Mouse (Mus musculus) forebrain, embryonic 13.5 days (tissue): ENCODE results near the gene Psg16. TPM values are rescaled to one million over a fixed set of nuclear protein-coding genes. Genes with fewer than 3 reads are reported as not detected.

Source experiments
- ATAC-seq: fragments of 200-750 bp; cut with Nextera tagmentation; 2 replicates; pipeline ENCODE4 v1.8.0; 2017
- H3K27ac ChIP-seq: fragments of 300-500 bp; sonication (generic); 2 replicates; pipeline ENCODE4 v1.5.1; 2015; ENCODE audit warnings: inconsistent platforms, mild to moderate bottlenecking, moderate library complexity
- H3K27me3 ChIP-seq: fragments of 300-500 bp; sonication (generic); 2 replicates; pipeline ENCODE4 v1.6.1; 2015; ENCODE audit warnings: mild to moderate bottlenecking, inconsistent platforms
- H3K36me3 ChIP-seq: fragments of 300-500 bp; sonication (generic); 2 replicates; pipeline ENCODE4 v1.6.1; 2015; ENCODE audit warnings: mild to moderate bottlenecking, inconsistent platforms; ENCODE audit not compliant: poor library complexity, severe bottlenecking
- H3K4me1 ChIP-seq: fragments of 300-500 bp; sonication (generic); 2 replicates; pipeline ENCODE4 v1.6.1; 2015; ENCODE audit warnings: inconsistent platforms
- H3K4me2 ChIP-seq: fragments of 300-500 bp; sonication (generic); 2 replicates; pipeline ENCODE4 v1.6.1; 2015; ENCODE audit warnings: inconsistent platforms, mild to moderate bottlenecking, moderate library complexity
- H3K4me3 ChIP-seq: fragments of 300-500 bp; sonication (generic); 2 replicates; pipeline ENCODE4 v1.5.1; 2015; ENCODE audit warnings: mild to moderate bottlenecking, inconsistent platforms
- H3K9ac ChIP-seq: fragments of 300-500 bp; sonication (generic); 2 replicates; pipeline ENCODE4 v1.6.1; 2015; ENCODE audit warnings: mild to moderate bottlenecking, inconsistent platforms
- H3K9me3 ChIP-seq: fragments of 300-500 bp; sonication (generic); replicated peaks from 2 replicates; pipeline ENCODE4 v1.6.1; 2016; ENCODE audit warnings: inconsistent platforms
- WGBS: fragments of 180-500 bp; shearing (Covaris S2); methylation state at CpG from one replicate; pipeline ENCODE4 v1.1.7; 2015; 5-methylcytosine and 5-hydroxymethylcytosine counted together
- polyA plus RNA-seq: library from polyadenylated mRNA; unstranded; fragments of >200 nt; fragmentation: Nextera tagmentation; extraction: Ambion mirVana; gene quantifications from 2 replicates; pipeline ENCODE4 v1.2.1, GENCODE M21; 2015

The Psg16 gene
- 0.53 and 1.3 TPM in 2 replicates for polyA plus RNA-seq

DNA sequence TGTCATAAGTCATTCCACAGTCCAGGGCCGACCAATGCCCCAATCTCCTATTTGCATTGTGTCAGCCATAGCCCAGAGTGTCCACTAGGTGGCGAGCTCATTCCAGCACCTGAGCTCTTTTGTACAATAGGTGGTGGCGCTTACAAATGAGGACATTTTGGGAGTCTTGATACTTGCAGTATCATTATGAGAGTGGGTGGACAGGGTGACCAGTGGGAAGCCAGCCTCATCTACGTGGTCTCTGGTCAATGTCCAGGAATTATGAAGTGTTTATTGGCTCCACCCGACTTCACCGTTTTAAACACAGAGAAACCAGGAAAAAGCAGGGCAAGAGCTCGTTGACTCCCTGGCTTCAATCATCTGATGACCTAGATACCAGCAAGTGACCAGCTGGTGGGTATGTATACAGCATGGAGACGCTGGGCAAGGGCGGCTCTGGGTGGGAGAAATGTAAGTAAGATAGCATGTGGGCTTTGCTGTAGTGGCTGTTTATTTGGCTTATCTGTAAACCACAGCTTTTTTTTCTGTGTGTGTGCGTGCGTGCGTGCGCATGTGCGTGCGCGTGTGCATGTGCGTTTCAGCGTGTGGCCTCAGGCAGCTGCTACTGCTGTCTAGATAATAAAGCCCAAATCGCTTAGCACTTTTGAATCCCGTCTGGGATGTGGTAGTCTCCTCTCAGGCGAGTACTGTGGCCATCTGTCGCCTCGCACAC is at the start of gene Psg16:
Gene Psg16, plus strand, starts transcription at position 137 of the 712 bp plus-strand sequence.
- Histone ChIP-seq H3K36me3 (no peaks in the 10 kb centered on the region), H3K4me3 (no peak within 1 kb of the TSS), H3K4me1 (no peaks in the 10 kb centered on the region), H3K27me3 (0 out of 2 replicates have a peak, but pooled peaks cover 4% of the 10 kb centered on the region), H3K9ac (no peak within 1 kb of the TSS), H3K9me3 (0 out of 2 replicates have a peak, but pooled peaks cover 3% of the 10 kb centered on the region), H3K4me2 (peak within 1 kb of the TSS; percentile 9; the same call in 1 of the 2 replicates), H3K27ac (no peak within 1 kb of the TSS)
- peak; percentile 70 for ATAC-seq
- WGBS: 69% methylated on average over 23 of the region's 23 CpGs

GRCm38 (mm10) chr7:17024141-17024540 is 49.7 kb upstream of the Psg16 start:
- Histone ChIP-seq H3K9ac (0 out of 2 replicates have a peak overlapping the region, but pooled peaks have one; percentile 3), H3K4me3 (no peak overlapping the region), H3K27me3 (no peaks in the 10 kb centered on the region), H3K4me1 (peaks cover 31% of the 10 kb centered on the region), H3K9me3 (no peaks in the 10 kb centered on the region), H3K36me3 (peaks cover 54% of the 10 kb centered on the region), H3K4me2 (no peak overlapping the region), H3K27ac (no peak overlapping the region)
- WGBS: 94% methylated on average over 6 of the region's 6 CpGs
- no peak for ATAC-seq

DNA sequence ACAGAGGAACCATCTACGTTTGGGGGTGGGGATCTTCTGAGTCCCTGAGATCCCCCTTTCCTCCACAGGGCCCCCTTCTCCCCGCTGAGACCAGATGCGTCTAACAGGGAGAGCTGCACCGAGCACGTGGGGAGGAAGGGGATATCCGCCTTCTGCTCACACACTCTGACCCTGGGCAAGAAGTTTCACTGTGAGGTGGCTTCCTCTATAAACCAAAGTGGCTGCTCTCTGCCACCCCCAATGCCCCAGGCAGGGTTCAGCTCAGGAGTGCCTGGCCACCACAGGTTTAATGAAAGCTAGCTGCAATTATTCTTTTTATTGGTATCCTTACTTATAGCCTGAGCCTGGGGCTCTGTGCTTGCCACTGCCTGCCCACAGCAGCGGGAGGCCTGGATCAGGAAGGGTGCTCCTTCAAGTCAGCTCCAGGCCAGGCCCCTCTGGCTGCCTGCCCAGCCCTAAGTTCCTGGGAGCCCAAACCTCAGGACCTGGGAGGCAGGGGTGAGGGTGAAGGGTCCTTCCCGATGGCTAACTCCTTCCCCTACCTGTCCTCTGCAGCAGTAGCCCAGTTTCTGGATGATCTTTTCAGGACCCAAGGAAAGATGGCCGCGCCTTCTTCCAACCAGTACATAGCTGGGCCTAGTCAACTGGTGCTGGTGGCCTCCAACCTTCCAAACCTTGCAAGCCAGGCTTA is 48.9 kb upstream of the Psg16 start:
- H3K27ac ChIP-seq: no peak overlapping the region
- H3K4me2 ChIP-seq: no peak overlapping the region
- 90% methylated on average over 10 of the region's 10 CpGs for WGBS
- H3K9me3 ChIP-seq: no peaks in the 10 kb centered on the region
- no peak overlapping the region for H3K4me3 ChIP-seq
- no peaks in the 10 kb centered on the region for H3K27me3 ChIP-seq
- no peak for ATAC-seq
- peaks cover 31% of the 10 kb centered on the region for H3K4me1 ChIP-seq
- peaks cover 46% of the 10 kb centered on the region for H3K36me3 ChIP-seq
- H3K9ac ChIP-seq: peak overlapping the region; percentile 83; the same call in 1 of the 2 replicates

DNA sequence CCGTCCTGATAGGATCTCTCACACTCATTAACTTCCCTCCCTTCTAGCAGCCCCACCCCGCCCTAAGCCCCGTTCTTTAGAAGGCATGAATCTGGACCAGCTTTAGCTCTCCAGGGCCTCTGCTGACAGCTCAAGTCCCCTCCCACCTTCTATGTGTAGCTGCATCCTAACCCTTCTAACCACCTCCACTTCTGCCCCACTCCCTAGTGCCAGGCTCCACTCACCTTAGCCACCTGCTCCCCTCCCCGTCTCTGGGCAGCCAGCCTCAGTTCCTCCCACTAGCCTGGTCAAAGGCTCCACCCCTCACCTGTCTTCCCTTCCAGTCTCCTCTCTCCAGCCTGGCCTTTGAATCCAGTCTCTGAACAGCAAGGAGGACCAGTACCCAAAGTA is 48.3 kb upstream of the Psg16 start:
- peaks cover 40% of the 10 kb centered on the region for H3K36me3 ChIP-seq
- no peaks in the 10 kb centered on the region for H3K9me3 ChIP-seq
- no peak for ATAC-seq
- peak overlapping the region; percentile 83 for H3K9ac ChIP-seq
- no peak overlapping the region for H3K4me3 ChIP-seq
- H3K27me3 ChIP-seq: no peaks in the 10 kb centered on the region
- H3K4me2 ChIP-seq: peak overlapping the region; percentile 79
- H3K27ac ChIP-seq: no peak overlapping the region; the same call in 1 of the 2 replicates
- H3K4me1 ChIP-seq: peaks cover 31% of the 10 kb centered on the region
- WGBS: 77% methylated on average over 4 of the region's 4 CpGs

GRCm38 (mm10) chr7:17025896-17026622 is 47.8 kb upstream of the Psg16 start:
- H3K4me2 ChIP-seq: peak overlapping the region; percentile 79
- H3K4me3 ChIP-seq: peak overlapping the region; percentile 92
- H3K9ac ChIP-seq: peak overlapping the region; percentile 83
- no peaks in the 10 kb centered on the region for H3K27me3 ChIP-seq
- no peak overlapping the region; the same call in 1 of the 2 replicates for H3K27ac ChIP-seq
- H3K36me3 ChIP-seq: peaks cover 34% of the 10 kb centered on the region
- peaks cover 27% of the 10 kb centered on the region for H3K4me1 ChIP-seq
- WGBS: 92% methylated on average over 9 of the region's 9 CpGs
- no peaks in the 10 kb centered on the region for H3K9me3 ChIP-seq
- ATAC-seq: no peak

DNA sequence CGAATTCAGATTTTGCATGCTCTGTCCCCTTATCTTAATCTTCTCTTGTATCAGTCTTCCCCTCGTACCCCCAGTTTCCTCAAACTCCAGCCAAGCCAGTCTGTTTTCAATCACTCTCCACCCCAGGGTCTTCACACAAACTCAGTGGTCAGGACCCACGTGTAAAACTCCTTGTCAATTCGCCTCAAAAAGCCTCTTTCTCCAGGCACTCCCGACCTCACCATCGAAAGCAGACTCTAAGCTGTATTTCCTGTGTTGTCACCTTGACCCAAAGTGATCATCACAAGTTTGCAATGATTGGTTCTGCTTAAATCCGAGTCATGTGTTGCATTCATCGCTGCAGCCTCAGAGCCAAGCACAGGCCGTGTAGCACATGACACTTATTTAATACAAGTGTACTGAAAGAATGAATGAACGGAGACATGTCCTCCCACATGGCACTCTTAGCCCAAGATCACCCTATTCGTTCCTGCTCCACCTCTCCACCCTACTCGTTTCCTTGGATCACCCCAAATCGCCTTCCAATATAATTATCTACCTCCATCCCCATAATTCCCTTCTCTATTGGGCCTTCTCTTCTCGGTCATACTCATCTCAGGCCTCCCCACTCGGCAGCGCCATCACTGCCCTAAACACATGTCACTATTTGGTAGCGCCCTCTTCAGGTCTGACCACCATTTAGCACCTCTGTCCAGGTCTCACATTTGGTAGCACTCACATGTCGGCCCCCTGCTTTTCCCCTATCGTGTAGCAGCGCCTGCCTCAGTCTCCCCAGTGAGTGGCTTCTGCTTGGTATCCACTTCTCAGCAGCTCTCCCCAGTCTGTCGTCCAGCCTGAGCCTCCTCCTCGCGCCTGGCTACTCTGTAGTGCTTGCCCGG is 46.9 kb upstream of the Psg16 start:
- H3K27me3 ChIP-seq: no peaks in the 10 kb centered on the region
- peak overlapping the region; percentile 79 for H3K4me2 ChIP-seq
- H3K4me1 ChIP-seq: peaks cover 27% of the 10 kb centered on the region
- H3K27ac ChIP-seq: peak overlapping the region; percentile 20
- peak; percentile 59 for ATAC-seq
- 9% methylated on average over 24 of the region's 24 CpGs for WGBS
- H3K9ac ChIP-seq: peak overlapping the region; percentile 83
- H3K9me3 ChIP-seq: no peaks in the 10 kb centered on the region
- H3K4me3 ChIP-seq: peak overlapping the region; percentile 92
- peaks cover 26% of the 10 kb centered on the region for H3K36me3 ChIP-seq

GRCm38 (mm10) chr7:17027588-17028343 is 46.1 kb upstream of the Psg16 start, which contains the start of gene Ppp5c:
Ppp5c (minus strand) TSS chr7:17027924.
- Histone ChIP-seq H3K27me3 (no peaks in the 10 kb centered on the region), H3K36me3 (peaks cover 17% of the 10 kb centered on the region), H3K4me1 (peaks cover 27% of the 10 kb centered on the region), H3K27ac (peak within 1 kb of the TSS; percentile 20), H3K4me2 (peak within 1 kb of the TSS; percentile 79), H3K9ac (peak within 1 kb of the TSS; percentile 83), H3K4me3 (peak within 1 kb of the TSS; percentile 92), H3K9me3 (no peaks in the 10 kb centered on the region)
- WGBS: 0% methylated on average over 56 of the region's 58 CpGs
- peak; percentile 89 for ATAC-seq

DNA sequence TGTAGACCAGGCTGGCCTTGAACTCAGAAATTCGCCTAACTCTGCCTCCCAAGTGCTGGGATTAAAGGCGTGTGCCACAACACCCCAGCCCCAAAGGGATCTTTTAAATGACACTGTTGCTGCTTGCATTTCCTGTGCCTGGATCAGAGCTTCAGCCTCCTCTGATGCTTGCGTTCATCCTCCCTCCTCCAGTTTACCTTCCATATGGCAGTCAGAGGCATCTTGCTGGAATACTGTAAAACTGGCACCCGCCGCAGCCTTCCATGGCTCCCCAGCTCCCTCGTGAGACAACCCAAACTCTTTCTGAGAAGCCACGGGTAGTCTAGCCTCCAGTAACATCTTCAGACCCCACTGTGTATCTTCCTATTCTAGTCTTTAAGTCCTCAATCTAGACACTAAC is 44.9 kb upstream of the Psg16 start:
- no peak overlapping the region for H3K27ac ChIP-seq
- peaks cover 27% of the 10 kb centered on the region for H3K4me1 ChIP-seq
- H3K36me3 ChIP-seq: peaks cover 14% of the 10 kb centered on the region
- no peak overlapping the region for H3K9ac ChIP-seq
- H3K9me3 ChIP-seq: no peaks in the 10 kb centered on the region
- no peak for ATAC-seq
- H3K27me3 ChIP-seq: no peaks in the 10 kb centered on the region
- WGBS: 77% methylated on average over 7 of the region's 7 CpGs
- no peak overlapping the region for H3K4me2 ChIP-seq
- no peak overlapping the region for H3K4me3 ChIP-seq

- 88% methylated on average over 7 of the region's 7 CpGs for WGBS
- ATAC-seq: no peak
Observed at GRCm38 (mm10) chr7:17030239-17030638, 43.6 kb upstream of the Psg16 start.

DNA sequence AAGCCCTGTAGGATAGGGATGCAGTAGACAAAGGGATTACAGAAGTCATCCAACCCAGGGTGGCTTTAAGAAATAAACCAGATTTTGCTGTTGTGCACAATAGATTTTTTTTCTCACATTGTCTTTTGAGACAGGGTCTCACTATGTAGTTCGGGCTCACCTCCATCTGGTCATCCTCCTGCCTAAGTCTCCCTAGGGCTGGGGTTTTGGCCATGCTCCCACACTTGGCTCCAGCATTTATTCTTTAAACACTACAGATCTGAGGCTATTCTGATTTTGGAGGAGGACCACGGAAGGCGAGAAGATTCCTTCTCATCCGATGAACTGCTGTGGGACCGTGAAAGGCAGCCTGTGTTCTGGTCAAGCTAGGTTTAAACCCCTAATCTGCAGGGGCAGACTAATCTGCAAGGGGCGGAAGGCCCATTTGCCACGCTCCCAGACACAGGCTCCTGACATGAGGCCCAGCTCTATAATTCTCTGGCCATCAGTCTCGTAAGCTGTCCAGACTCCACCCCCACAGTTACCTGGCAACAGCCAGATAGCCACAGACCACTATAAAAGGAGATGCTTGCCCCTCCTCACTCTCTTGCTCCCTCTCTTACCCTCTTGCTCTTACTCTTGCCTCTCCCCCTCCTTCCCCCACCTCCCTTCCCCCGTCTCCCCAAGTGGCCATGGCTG is 35.7 kb upstream of the Psg16 start:
- Histone ChIP-seq H3K4me2 (no peak overlapping the region), H3K36me3 (peaks cover 38% of the 10 kb centered on the region), H3K27me3 (no peaks in the 10 kb centered on the region), H3K9ac (no peak overlapping the region), H3K27ac (peak overlapping the region; percentile 10; the same call in 1 of the 2 replicates), H3K9me3 (no peaks in the 10 kb centered on the region), H3K4me1 (no peaks in the 10 kb centered on the region), H3K4me3 (no peak overlapping the region)
- 51% methylated on average over 9 of the region's 9 CpGs for WGBS
- ATAC-seq: no peak

More at GRCm38 (mm10) chr7:17030239-17030638, 43.6 kb upstream of the Psg16 start:
- Histone ChIP-seq H3K4me2 (no peak overlapping the region), H3K36me3 (peaks cover 15% of the 10 kb centered on the region), H3K27me3 (no peaks in the 10 kb centered on the region), H3K9me3 (no peaks in the 10 kb centered on the region), H3K27ac (no peak overlapping the region), H3K4me3 (no peak overlapping the region), H3K9ac (no peak overlapping the region), H3K4me1 (peaks cover 19% of the 10 kb centered on the region)
